Mouse (Mus musculus) heart, postnatal 10 days (tissue): ENCODE measurements around the gene Dusp18. TPM values are rescaled to one million over a fixed set of nuclear protein-coding genes. Genes with fewer than 3 reads are reported as not detected.

Experiments
- DNase-seq, 2 experiments: peaks; one replicate each; pipeline ENCODE4 v3.0.0; 2021
- intact Hi-C: fragments of 180-260 bp; cut with DNase I; formaldehyde crosslinking; loops from one replicate; pipeline ENCODE4 v1.15.1; 2025
- total RNA-seq, 2 experiments: library from RNA; stranded (reverse); gene quantifications; 2 replicates each; pipeline ENCODE4 v1.2.3; 2021

The Dusp18 gene
- 10 to 100 TPM; 30.3 to 41.9 TPM for total RNA-seq

DNA sequence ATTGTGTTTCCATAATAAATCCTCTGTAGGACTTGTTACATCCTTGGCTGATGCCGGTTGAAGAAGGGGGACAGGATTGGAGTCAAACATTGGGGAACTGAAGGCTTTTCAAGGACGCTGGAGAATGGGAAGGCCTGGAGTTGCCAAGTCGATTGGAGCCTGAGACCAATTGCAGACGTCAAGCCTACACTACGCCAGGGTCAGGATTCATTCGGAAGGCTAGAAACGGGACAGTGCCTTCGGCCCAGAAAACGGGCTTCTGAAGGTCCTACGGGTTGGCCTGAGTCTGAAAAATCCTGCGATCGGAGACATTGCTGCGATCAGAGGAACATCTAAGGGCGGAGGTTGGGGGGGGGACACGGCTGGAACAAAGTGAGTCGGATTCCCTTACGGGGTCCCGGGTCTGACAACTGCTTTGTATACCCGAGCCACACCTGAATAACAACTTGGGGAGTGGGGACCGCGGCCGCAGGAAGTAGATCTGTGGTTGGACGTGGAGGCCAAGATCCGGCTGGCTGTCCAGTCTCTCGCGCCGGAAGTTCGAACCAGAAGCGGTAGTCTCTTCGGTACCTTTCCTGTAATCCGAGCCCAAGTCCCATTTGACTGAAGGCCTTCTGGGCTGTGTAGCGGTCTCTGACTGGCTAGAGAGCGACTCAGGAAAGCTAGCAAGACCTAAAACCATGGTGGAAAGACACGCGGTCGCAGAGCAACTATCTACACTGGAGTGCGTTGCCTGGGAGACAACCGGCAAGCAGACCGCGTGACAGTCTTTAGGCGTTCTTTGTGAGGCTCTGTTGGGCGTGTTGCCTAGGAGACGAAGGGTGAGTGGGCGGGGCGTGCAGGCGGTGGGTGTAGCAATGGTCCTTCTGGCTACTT is at the start of gene Dusp18, which contains the start of gene 4921536K21Rik:
Gene Dusp18, plus strand, starts transcription at position 835 of the 876 bp plus-strand sequence.
Gene 4921536K21Rik, minus strand, starts transcription at position 693 of the 876 bp plus-strand sequence.
- DNase-seq, result peak; percentile 95 to 96
- intact Hi-C loops, result loop anchor here (2.0 to 10.0 kb wide), 2 partner anchors 18 to 370 kb away; no protein-coding TSS in a partner anchor

- DNase-seq, result no peak
- intact Hi-C loops, result no loop called here
These were observed 48.7 kb upstream of the Dusp18 start for GRCm38 (mm10) chr11:3846351-3846750.

DNA sequence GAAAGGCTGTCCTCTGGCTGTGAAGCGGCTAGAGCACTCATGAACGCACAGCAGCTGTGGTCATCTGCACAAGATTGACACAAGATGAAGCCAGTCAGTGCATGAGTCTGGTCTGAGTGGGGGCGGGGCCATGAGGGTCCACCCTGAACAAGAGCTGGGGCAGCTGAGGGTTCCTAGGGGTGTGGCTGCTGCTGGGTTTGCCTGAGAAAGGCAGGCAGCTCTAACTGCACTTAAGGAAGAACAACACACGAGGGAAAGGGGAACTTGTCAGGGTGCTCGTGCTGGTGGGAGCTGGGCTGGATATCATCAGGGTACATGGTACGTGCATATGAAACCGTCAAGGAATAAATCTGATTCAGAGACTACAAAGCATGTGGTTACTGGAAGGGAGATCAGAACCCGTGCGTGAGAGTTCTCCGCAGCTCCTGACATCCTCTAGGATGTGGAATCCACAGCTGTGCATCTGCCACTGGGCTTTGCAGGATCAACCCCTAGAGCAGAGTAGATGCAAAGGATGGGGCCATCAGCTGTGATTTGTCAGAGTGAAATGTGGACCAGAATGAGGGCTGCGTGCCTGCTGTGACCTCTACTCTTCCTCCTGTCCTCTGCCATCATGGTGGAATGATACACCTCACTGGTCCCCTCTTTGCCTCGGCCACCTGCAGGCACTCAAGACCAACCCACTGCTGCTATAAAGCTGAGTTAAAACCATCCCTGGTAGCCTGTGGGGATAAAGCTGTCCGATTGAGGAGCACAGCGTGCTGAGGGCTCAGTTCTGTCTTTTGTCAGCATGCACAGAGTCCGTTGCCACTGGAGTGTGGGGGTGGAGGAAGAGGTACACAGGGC is 45.3 kb upstream of the Dusp18 start:
- intact Hi-C loops, result no loop called here
- no peak for DNase-seq

DNA sequence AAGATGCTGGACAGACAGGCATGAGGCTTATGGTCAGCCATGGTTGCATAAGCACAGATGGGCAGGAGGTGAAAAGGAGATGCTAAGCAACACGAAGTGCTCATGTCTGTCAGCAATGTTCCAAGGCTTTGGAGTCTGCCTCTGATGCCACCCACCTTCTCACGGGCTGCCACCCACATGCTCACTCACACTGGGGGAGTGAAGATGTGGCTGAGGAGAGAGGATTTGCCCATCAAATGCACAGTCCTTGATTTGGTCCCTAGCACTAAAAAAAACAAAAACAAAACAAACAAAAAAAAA is 44.8 kb upstream of the Dusp18 start:
- DNase-seq, result no peak
- intact Hi-C loops, result no loop called here

DNA sequence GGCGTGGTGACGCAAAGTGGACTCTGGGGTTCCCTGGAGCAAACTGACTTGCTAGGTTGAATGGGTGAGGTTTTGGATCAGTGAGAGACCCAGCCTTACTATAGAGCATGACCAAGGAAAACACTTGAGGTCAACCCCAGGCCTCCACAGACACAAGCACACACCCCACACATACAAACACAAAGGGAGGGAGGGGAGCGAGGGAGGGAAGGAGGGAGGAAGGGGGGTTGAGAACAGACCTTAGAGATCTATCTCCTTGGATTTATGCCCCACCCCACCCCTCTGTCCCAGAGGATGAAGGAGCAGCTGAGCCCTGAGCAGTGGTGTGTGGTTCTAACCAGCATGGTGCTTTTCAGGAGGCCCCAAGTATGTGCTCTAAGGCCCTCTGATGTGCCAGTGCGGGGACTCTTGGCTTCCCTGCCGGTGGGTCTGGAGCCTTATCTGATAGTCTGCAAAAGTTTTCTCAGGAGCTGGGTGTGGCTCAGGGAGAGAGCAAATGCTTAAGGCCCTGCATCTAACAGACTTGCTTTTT is 44.2 kb upstream of the Dusp18 start:
- intact Hi-C loops, result no loop called here
- no peak for DNase-seq

GRCm38 (mm10) chr11:3851872-3852271 is 43.2 kb upstream of the Dusp18 start:
- no peak for DNase-seq
- intact Hi-C loops, result no loop called here

DNA sequence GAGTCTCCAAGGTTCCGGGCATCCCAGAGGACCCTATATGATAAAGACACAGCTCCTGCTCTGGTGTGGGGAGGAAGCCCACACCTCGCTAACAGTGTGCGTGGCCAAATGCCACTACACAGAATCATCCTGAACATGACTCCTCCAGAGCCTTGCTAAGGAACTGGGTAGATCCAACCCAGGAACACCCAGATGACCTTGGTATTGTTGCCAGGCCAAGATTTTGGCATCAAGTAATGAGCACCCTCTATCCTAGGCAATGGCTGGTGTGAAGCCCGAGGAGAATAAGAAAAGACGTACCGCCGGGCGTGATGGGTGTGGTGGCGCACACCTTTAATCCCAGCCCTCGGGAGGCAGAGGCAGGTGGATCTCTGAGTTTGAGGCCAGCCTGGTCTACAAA is 42.0 kb upstream of the Dusp18 start:
- intact Hi-C loops, result no loop called here
- DNase-seq, result no peak

DNA sequence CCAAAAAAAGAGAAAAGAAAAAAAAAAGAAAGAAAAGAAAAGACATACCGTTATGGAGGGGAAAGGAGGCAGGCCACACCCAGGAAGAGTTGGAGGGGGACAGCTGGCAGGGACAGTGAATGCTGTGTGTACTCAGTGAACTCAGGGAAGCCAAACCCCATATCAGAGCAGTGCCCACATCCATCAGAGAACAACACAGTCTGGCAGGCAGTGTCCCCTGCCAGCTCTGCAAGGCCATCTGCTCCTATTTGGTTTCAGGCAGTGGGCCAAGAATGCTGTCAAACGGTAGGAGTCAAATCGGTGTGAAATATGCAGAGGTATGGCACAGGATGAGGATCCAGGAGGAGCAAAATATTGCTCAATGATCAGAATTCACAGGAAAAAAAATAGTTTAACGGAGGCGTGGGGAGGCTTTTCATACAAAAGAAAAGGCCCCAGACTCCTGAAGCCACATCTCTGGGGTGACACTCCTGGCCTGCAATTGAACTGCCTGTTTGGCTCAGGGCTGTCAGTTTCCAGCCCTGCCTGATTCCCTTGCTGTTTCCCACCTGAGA is 41.5 kb upstream of the Dusp18 start:
- peak; percentile 81 to 82 for DNase-seq
- intact Hi-C loops, result no loop called here

GRCm38 (mm10) chr11:3854156-3854555 is 40.9 kb upstream of the Dusp18 start:
- intact Hi-C loops, result no loop called here
- no peak for DNase-seq

DNA sequence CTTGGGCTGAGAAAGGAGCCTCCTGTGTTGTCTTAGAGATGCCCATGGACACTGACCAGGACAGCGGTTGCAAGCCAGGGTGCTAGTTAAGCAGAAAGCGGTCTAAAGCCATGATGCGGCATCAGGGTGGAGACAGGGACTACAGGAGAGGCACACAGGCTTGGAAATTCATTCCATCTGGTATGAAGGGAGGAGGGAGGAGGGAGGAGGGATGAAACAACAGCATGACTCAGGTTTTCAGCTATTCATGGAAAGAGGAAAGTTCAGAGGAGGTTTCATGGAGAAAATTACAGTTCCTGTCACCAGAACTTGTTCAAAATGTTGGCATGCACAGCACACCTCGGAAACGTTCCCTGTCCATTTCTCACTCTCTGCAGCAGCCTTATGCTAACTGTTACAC is 39.2 kb upstream of the Dusp18 start:
- DNase-seq, result no peak
- intact Hi-C loops, result no loop called here

- no peak for DNase-seq
- intact Hi-C loops, result no loop called here
These were observed 37.1 kb upstream of the Dusp18 start for GRCm38 (mm10) chr11:3857902-3858301.

- DNase-seq, result no peak
- intact Hi-C loops, result no loop called here
These were observed 35.3 kb upstream of the Dusp18 start for GRCm38 (mm10) chr11:3859778-3860177.

DNA sequence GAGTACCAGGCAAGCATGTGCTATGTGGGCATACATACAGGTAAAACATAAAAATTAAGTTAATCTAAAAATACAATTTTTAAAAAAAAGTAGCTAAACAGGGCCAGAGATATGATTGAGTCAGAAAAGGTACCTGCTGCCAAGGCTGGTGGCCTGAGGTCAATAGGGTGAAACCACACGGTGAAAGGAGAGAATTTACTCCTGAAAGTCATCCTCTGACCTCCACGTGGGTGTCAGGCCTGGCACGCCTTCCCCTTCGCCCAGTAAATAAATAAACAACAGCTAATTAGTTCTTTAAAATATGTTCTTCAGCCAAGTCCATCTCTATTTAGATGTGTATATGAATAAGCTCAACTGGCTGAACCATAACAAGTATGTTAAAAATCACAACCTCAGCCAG is 34.7 kb upstream of the Dusp18 start:
- intact Hi-C loops, result no loop called here
- DNase-seq, result no peak

- intact Hi-C loops, result no loop called here
- no peak for DNase-seq
These were observed 32.2 kb upstream of the Dusp18 start for GRCm38 (mm10) chr11:3862661-3863453.

DNA sequence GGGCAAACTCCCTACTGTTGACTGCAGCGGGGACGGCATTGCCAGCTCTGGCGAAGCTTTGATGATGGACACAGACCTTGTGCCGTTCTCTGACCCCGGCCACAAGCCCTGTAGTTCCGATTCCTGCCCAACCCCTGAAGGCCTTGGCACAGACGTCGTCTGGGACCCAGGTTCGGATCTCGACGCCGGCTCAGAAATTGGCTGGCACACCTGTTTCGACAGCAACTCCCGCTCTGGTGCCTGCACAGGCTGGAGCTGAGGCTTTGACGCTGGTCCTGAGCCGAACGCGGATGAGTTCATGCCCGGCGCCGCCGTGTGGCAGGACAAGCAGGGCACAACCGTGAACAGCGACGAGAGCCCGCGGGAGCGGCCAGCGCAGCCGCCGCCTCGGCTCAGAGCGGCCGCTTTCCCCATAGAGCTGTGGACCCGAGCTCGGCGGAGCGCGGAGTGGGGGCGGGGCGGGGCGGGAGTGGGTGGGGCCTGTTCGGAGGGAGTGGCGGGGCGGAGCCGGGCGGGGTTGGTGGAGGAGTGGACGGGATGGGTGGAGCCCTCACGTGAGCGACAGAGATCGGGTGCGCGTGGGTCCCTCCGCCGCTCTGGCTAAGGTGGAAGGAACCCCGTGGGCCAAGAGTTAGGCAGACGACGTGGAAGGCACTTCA is 31.5 kb upstream of the Dusp18 start, which contains the start of gene Osbp2:
Gene Osbp2, minus strand, starts transcription at position 450 of the 659 bp plus-strand sequence.
- intact Hi-C loops, result no loop called here
- DNase-seq, result peak; percentile 75 to 79

DNA sequence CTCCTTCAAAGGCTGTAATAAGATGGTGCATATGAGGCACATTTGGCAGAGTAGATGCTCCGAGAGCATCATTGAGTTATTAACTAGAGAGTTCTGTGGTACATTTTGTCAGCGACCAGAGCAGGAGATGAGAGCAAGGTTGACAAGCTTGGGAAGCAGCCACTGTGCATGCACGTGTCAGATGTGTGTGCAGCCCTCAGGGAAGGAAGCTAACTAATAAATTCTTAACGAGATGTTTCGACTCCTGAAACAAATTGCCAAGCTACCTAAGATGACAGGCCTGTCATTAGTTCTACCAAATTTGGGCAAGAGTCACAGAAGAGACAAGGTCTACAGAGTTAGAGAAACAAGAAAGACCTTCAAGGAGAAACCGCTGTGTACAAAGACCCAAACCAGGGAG is 30.7 kb upstream of the Dusp18 start:
- intact Hi-C loops, result no loop called here

DNA sequence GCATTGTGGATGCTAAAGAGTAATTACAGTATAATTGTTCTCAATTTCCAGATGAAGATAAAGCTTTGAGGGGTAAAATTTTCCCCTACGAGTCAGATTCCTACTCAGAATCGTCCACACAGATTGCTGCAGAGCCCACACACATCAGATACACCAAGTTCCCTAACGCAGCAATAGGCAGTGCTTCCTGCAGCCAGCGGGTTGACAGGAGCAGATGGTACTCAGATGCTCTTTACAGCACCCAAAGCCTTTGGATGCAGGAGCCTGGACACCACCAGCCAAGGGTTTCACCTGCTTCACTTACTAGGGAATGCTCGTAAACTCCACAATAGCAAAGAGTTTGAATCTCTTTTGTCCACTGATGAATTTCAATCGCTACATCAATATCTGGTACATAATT is 18.6 kb upstream of the Dusp18 start:
- intact Hi-C loops, result no loop called here
- DNase-seq, result no peak

More for the DNA sequence above, 30.7 kb upstream of the Dusp18 start:
- no peak for DNase-seq

DNA sequence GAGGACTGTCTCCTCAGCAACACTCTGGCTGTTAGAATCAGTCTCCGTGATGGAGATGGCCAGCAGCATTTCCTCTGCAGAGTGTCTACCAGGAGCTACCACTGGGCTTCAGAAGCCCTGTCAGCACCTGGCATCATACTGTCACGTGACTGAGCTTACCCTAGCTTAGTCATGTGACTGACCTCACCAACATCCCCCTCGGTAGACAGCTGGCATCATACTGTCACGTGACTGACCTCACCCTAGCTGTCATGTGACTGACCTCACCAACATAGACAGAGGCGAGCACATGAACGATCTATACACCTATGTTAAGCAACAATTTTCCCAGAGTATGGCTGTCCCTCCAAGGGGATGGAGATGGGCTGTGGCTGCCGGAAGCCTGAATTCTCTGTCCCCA is 16.4 kb upstream of the Dusp18 start:
- DNase-seq, result no peak
- intact Hi-C loops, result no loop called here

- DNase-seq, result peak; percentile 67 to 77
- intact Hi-C loops, result loop anchor here (1.0 to 5.0 kb wide), 2 partner anchors 72 to 168 kb away; no protein-coding TSS in a partner anchor
These were observed 15.2 kb upstream of the Dusp18 start for GRCm38 (mm10) chr11:3879836-3880235.

- DNase-seq, result no peak
- intact Hi-C loops, result loop anchor here (5.0 kb wide), 1 partner anchor 171 kb away; no protein-coding TSS in a partner anchor
These were observed 11.3 kb upstream of the Dusp18 start for GRCm38 (mm10) chr11:3883711-3884110.
